Mouse (Mus musculus) embryonic facial prominence, embryonic 11.5 days (tissue): ENCODE results near the gene Cacng8. TPM values are rescaled to one million over a fixed set of nuclear protein-coding genes. Genes with fewer than 3 reads are reported as not detected.

ENCODE experiments used
- ATAC-seq: fragments of 200-750 bp; cut with Nextera tagmentation; replicated peaks from 2 replicates; pipeline ENCODE4 v1.8.0; 2017; ENCODE audit warnings: low read depth; ENCODE audit not compliant: insufficient number of reproducible peaks, low FRiP score, low TSS enrichment
- DNase-seq: peaks from one replicate; pipeline ENCODE4 v3.0.0-alpha.2; 2015; ENCODE audit warnings: low spot score
- H3K27ac ChIP-seq: fragments of 300-500 bp; sonication (generic); replicated peaks from 2 replicates; pipeline ENCODE4 v1.5.1; 2014; ENCODE audit warnings: mild to moderate bottlenecking, low read depth, low read length, control low read depth
- H3K27me3 ChIP-seq: fragments of 300-500 bp; sonication (generic); 2 replicates; pipeline ENCODE4 v1.6.1; 2014; ENCODE audit warnings: mild to moderate bottlenecking, low read length, moderate library complexity, mixed read lengths; ENCODE audit not compliant: control insufficient read depth, insufficient read depth
- H3K36me3 ChIP-seq: fragments of 300-500 bp; sonication (generic); replicated peaks from 2 replicates; pipeline ENCODE4 v1.6.1; 2014; ENCODE audit warnings: low read depth, mild to moderate bottlenecking, low read length, moderate library complexity, mixed read lengths; ENCODE audit not compliant: control insufficient read depth, insufficient read depth
- H3K4me1 ChIP-seq: fragments of 300-500 bp; sonication (generic); 2 replicates; pipeline ENCODE4 v1.6.1; 2014; ENCODE audit warnings: low read length, mixed read lengths; ENCODE audit not compliant: control insufficient read depth, insufficient read depth
- H3K4me2 ChIP-seq: fragments of 300-500 bp; sonication (generic); 2 replicates; pipeline ENCODE4 v1.6.1; 2014; ENCODE audit warnings: low read depth, mild to moderate bottlenecking, control low read depth, low read length, moderate library complexity
- H3K4me3 ChIP-seq: fragments of 300-500 bp; sonication (generic); 2 replicates; pipeline ENCODE4 v1.5.1; 2014; ENCODE audit warnings: low read depth, low read length, control low read depth
- H3K9ac ChIP-seq: fragments of 300-500 bp; sonication (generic); replicated peaks from 2 replicates; pipeline ENCODE4 v1.6.1; 2014; ENCODE audit warnings: mild to moderate bottlenecking, control low read depth, low read length
- H3K9me3 ChIP-seq: fragments of 300-500 bp; sonication (generic); replicated peaks from 2 replicates; pipeline ENCODE4 v1.6.1; 2016; ENCODE audit warnings: mild to moderate bottlenecking, low read length, inconsistent platforms, mixed read lengths; ENCODE audit not compliant: control insufficient read depth
- WGBS: fragments of 180-500 bp; shearing (Covaris S2); extraction: QIAGEN DNeasy Blood & Tissue Kit; methylation state at CpG from one replicate; pipeline ENCODE4 v1.1.7; 2014; 5-methylcytosine and 5-hydroxymethylcytosine counted together
- polyA plus RNA-seq: library from polyadenylated mRNA; unstranded; fragments of >200 nt; fragmentation: Nextera tagmentation; extraction: Ambion mirVana; gene quantifications from 2 replicates; pipeline ENCODE4 v1.2.1, GENCODE M21; 2014

Gene Cacng8
- polyA plus RNA-seq, 1 experiment from 2014 or later = 4.7 TPM

- Histone ChIP-seq H3K9me3 (no peaks in the 10 kb centered on the region), H3K4me2 (no peak overlapping the region), H3K27me3 (peaks cover 25% of the 10 kb centered on the region), H3K4me3 (no peak overlapping the region), H3K4me1 (no peaks in the 10 kb centered on the region), H3K27ac (no peak overlapping the region), H3K9ac (no peak overlapping the region), H3K36me3 (no peaks in the 10 kb centered on the region; the same call in 1 of the 2 replicates)
- no peak for ATAC-seq
- no peak for DNase-seq
- 65% methylated on average over 11 of the region's 11 CpGs for WGBS
Observed at GRCm38 (mm10) chr7:3409729-3410520, 19.4 kb downstream of the Cacng8 start.

GRCm38 (mm10) chr7:3411160-3411941, 20.9 kb downstream of the Cacng8 start:
- Histone ChIP-seq H3K27ac (no peak overlapping the region), H3K4me2 (peak overlapping the region; percentile 83), H3K27me3 (peaks cover 38% of the 10 kb centered on the region), H3K9me3 (no peaks in the 10 kb centered on the region), H3K4me3 (peak overlapping the region; percentile 40), H3K9ac (0 out of 2 replicates have a peak overlapping the region, but pooled peaks have one; percentile 32), H3K4me1 (no peaks in the 10 kb centered on the region), H3K36me3 (no peaks in the 10 kb centered on the region; the same call in 1 of the 2 replicates)
- WGBS = under 1% methylated on average over 33 of the region's 33 CpGs
- ATAC-seq = peak; percentile 90
- DNase-seq = peak; percentile 87

DNA sequence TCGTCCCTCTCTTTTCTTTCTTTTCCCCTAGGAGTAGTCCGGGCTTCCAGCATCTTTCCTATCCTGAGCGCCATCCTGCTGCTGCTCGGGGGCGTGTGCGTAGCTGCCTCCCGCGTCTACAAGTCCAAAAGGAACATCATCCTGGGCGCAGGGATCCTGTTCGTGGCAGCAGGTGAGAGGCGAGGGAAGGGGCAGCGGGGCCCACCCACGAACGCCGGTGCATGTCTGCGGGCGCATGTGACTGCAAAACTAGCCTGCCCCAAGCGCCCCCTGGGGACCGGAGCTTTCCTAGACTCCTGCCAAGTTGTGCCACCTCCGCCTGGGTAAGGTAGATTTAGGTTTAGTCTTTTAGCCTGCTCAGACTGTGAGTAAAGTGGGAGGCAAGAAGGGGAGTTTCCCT, 21.6 kb downstream of the Cacng8 start:
- DNase-seq = peak; percentile 36
- peak overlapping the region; percentile 83 for H3K4me2 ChIP-seq
- H3K9me3 ChIP-seq = no peaks in the 10 kb centered on the region
- H3K4me1 ChIP-seq = no peaks in the 10 kb centered on the region
- WGBS = 1% methylated on average over 20 of the region's 20 CpGs
- no peaks in the 10 kb centered on the region for H3K36me3 ChIP-seq
- peak overlapping the region; percentile 29; the same call in 1 of the 2 replicates for H3K9ac ChIP-seq
- no peak for ATAC-seq
- peak overlapping the region; percentile 40 for H3K4me3 ChIP-seq
- H3K27ac ChIP-seq = no peak overlapping the region
- peaks cover 44% of the 10 kb centered on the region for H3K27me3 ChIP-seq

DNA sequence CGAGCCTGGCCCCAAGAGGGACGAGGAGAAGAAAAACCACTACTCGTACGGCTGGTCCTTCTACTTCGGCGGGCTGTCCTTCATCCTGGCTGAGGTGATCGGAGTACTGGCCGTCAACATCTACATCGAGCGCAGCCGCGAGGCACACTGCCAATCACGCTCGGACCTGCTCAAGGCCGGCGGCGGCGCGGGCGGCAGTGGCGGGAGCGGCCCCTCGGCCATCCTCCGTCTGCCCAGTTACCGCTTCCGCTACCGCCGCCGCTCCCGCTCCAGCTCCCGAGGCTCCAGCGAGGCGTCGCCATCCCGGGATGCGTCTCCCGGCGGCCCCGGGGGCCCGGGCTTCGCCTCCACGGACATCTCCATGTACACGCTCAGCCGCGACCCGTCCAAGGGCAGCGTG, 24.4 kb downstream of the Cacng8 start:
- under 1% methylated on average over 36 of the region's 47 CpGs for WGBS
- Histone ChIP-seq H3K36me3 (no peaks in the 10 kb centered on the region), H3K9ac (peak overlapping the region; percentile 56), H3K4me1 (no peaks in the 10 kb centered on the region), H3K27me3 (peaks cover 45% of the 10 kb centered on the region), H3K4me3 (peak overlapping the region; percentile 53), H3K27ac (no peak overlapping the region), H3K4me2 (peak overlapping the region; percentile 100), H3K9me3 (no peaks in the 10 kb centered on the region)
- ATAC-seq (no peak), DNase-seq (no peak)

DNA sequence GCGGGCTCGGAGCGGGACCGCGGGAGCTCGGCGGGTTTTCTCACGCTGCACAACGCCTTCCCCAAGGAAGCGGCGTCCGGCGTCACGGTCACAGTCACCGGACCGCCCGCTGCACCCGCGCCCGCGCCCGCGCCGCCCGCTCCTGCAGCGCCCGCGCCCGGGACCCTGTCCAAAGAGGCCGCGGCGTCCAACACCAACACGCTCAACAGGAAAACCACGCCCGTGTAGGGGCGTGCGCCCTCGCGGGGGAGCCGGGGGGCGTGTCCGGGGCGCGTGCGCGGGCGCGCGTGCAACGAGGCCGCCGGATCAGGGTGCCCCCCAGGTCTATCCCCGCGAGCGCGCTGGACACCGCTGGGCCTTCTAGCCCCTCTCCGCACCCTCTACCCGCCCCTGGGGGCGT, 24.9 kb downstream of the Cacng8 start:
- Histone ChIP-seq H3K36me3 (no peaks in the 10 kb centered on the region), H3K27me3 (peaks cover 45% of the 10 kb centered on the region), H3K4me1 (no peaks in the 10 kb centered on the region), H3K27ac (no peak overlapping the region), H3K4me3 (peak overlapping the region; percentile 53), H3K9me3 (no peaks in the 10 kb centered on the region), H3K9ac (peak overlapping the region; percentile 56), H3K4me2 (peak overlapping the region; percentile 100)
- under 1% methylated on average over 42 of the region's 60 CpGs for WGBS
- ATAC-seq = peak; percentile 6; the same call in 1 of the 2 replicates
- DNase-seq = no peak

DNA sequence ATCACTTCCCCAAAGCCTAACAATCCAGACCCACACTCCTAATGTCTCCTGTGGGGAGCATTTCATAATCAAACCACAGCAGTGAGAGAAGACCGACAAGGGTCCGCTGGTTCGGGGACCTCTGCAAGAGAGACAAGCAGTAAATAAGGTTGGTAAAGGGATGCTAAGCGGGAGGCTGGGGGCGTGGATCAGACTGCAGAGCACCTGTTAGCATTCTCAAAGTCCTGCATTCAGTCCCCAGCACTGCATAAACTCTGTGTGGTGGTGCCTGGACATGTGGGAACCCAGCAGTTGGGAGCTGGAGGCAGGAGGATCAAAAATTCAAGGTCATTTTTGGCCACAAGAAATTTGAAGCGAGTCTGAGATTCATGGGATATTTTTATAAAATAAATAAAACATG, 29.5 kb downstream of the Cacng8 start:
- no peak overlapping the region for H3K9ac ChIP-seq
- no peak overlapping the region for H3K27ac ChIP-seq
- no peak for ATAC-seq
- DNase-seq = no peak
- no peaks in the 10 kb centered on the region for H3K9me3 ChIP-seq
- H3K36me3 ChIP-seq = no peaks in the 10 kb centered on the region
- H3K4me2 ChIP-seq = no peak overlapping the region
- H3K4me3 ChIP-seq = no peak overlapping the region
- H3K27me3 ChIP-seq = peaks cover 47% of the 10 kb centered on the region
- no peaks in the 10 kb centered on the region for H3K4me1 ChIP-seq
- WGBS = 41% methylated on average over 6 of the region's 6 CpGs

GRCm38 (mm10) chr7:3420466-3420865, 30.0 kb downstream of the Cacng8 start:
- Histone ChIP-seq H3K27ac (no peak overlapping the region), H3K27me3 (peaks cover 46% of the 10 kb centered on the region), H3K9me3 (no peaks in the 10 kb centered on the region), H3K4me2 (no peak overlapping the region), H3K9ac (no peak overlapping the region), H3K4me1 (no peaks in the 10 kb centered on the region), H3K36me3 (no peaks in the 10 kb centered on the region), H3K4me3 (no peak overlapping the region)
- DNase-seq (no peak), ATAC-seq (no peak)
- WGBS = 61% methylated on average over 5 of the region's 5 CpGs

GRCm38 (mm10) chr7:3421297-3421696, 30.8 kb downstream of the Cacng8 start:
- no peak overlapping the region for H3K4me2 ChIP-seq
- no peak overlapping the region for H3K27ac ChIP-seq
- WGBS = 66% methylated on average over 3 of the region's 3 CpGs
- DNase-seq = no peak
- no peak; the same call in 1 of the 2 replicates for ATAC-seq
- no peak overlapping the region for H3K4me3 ChIP-seq
- no peaks in the 10 kb centered on the region for H3K36me3 ChIP-seq
- H3K9ac ChIP-seq = no peak overlapping the region
- no peaks in the 10 kb centered on the region for H3K4me1 ChIP-seq
- no peaks in the 10 kb centered on the region for H3K9me3 ChIP-seq
- peaks cover 38% of the 10 kb centered on the region for H3K27me3 ChIP-seq
